Mouse (Mus musculus) WW6 (cell line): Measurements from ENCODE around the gene Csf2rb2.
"Not testable (repeated sequence)": the region's sequence is repeated elsewhere in the genome, so short reads cannot be mapped to it uniquely, and the experiment has no call there.

Experiments
- DNase-seq: peaks from one replicate; pipeline ENCODE4 v3.0.0-alpha.2; 2013; ENCODE audit warnings: low read depth, low spot score

Csf2rb2 gene

DNA sequence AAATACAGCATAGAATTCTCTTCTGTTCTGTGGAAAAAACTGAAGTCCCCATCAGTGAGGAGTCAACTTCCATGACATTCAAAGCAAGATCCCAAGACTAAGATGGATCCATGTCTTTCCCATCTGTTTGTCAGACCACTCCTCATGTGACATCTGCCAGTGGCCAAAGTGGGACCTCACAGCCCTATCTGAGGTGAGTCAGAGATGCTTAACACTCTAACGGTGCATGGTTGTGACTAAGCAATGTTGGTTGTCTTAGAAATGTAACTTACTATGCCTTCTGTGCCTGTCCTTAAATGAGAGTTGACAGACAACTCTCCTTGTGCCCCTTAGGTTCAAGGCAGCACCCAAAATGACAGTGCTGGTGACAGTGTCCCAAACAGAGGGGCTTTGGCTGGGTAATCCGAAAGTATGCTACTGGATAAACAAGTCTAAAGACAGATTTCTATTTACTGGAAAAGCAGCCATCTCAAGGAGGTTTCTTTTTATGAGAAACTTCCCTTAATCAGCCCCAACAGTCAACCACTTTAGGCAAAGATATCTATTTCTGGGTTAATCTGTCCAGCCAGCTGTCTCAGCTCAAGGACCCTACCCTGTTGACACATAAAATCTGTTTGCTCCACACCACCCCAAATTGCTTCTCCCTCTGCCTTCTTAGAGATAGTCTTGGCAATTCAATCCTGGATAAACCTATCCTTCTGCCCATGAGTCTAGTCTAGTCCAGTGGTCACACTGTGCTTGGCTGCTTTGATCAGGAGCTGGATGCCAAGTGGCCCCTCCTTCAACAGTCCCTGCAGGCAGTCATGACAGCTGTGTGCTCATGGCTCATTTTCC is 13.0 kb upstream of the Csf2rb2 start:
- not testable (repeated sequence) for DNase-seq

DNA sequence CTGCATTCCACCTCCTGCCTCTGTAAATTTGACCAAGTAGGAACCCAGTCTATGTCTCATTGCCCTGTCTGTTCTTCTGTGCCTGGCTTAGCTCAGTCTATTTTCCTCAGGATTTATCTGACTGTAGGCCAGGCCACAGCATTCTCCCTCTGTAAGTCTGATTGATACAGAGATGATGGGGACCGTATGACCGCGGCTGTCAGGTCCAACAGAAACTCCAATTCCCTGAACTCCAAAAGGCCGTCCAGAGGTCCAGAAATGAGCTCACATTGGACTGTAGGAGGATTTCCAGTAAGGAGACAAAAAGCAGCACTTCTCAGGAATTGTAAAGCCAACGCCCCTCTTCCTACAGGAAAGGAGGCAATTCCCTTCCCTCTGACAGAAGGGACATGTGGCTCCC is 8.1 kb upstream of the Csf2rb2 start:
- DNase-seq, result not testable (repeated sequence)

DNA sequence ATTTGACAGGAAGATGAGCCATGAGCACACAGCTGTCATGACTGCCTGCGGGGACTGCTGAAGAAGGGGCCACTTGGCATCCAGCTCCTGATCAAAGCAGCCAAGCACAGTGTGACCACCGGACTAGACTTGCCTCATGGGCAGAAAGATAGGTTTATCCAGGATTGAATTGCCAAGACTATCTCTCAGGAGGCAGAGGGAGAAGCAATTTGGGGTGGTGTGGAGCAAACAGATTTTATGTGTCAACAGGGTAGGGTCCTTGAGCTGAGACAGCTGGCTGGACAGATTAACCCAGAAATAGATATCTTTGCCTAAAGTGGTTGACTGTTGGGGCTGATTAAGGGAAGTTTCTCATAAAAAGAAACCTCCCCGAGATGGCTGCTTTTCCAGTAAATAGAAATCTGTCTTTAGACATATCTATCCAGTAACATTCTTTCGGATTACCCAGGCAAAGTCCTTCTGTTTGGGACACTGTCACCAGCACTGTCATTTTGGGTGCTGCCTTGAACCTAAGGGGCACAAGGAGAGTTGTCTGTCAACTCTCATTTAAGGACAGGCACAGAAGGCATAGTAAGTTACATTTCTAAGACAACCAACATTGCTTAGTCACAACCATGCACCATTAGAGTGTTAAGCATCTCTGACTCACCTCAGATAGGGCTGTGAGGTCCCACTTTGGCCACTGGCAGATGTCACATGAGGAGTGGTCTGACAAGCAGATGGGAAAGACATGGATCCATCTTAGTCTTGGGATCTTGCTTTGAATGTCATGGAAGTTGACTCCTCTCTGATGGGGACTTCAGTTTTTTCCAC is 7.1 kb upstream of the Csf2rb2 start:
- DNase-seq, result not testable (repeated sequence)

DNA sequence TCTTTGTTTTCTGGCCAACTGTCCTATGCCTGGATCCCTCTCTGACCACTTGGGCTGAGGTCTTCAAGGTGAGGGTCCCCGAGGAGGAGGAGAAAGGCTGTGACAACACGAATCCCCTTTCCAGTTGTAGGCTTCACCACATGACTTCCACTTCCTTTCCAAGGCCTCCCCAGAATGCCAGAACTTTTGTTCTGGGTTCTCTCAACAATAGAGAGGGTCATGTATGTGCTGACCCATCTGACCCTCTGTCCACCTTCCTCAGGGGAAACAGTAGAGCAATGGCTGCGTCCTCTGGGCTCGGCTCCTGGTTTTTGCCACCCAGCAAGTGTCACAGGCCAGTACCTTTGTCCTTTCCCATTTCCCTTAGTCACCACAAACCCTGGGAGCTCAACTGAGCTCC is 5.5 kb upstream of the Csf2rb2 start:
- DNase-seq, result no peak

DNA sequence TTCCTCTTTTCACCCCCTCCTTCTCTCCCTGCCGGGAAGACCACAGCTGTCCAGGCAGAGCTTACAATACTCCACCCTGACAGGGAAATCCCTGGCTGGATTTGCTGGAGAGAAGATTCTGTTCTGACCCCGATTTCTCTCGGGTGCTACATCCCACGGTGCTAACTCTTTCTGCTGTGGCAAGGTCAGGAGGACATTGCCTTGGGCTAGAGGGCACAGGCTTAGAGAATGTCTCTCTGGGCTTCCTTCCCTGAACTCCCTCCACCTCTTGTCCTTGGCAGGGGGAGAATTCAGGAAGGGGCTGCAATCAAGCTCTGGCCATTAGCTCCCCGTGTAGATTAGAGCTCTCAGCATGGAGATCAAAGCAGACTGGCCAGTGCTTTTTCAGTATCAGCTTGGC is 4.3 kb upstream of the Csf2rb2 start:
- DNase-seq, result no peak

DNA sequence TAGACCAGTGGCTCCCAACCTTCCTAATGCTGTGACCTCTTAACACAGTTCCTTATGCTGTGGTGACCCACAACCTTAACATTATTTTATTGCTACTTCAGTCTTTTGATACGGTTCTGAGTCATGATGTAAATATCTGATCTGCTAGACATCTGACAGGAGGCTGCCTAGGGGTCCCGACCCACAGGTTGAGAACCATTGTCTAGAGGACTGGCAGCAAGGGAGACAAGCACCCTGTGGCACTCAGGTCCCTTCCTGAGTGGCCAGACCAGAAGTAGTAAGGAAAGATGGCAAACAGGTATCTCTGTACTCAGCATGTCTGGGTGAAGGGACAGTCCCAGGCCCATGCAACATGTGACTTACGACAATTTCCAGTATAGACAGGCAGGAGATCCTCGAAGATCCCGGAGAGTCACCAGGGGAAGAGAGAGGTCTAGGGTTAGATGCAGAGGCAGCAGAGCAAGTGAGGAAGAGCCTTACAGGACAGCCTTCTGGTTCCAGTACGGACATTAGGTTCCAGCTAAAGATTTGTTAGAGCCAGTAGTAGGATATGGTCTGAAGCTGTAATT is 1.8 kb downstream of the Csf2rb2 start:
- no peak for DNase-seq

DNA sequence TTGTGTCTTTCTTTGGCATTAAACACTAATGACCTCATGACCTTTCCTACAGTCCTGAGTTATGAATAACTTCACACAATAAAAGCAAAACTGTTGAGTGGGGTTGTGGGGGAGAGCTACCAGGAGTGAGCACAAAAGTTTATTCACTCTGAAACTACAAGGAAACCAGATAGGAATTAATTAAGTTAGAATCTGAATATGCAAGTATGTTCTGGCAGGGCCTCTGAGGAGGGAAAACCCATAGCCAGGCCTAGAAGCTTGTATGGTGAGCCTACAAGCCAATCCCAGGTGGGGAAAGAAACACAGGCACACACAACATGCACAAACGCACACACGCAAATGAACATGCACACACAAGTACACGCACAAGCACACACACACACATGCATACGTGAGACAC is 2.8 kb downstream of the Csf2rb2 start:
- no peak for DNase-seq

DNA sequence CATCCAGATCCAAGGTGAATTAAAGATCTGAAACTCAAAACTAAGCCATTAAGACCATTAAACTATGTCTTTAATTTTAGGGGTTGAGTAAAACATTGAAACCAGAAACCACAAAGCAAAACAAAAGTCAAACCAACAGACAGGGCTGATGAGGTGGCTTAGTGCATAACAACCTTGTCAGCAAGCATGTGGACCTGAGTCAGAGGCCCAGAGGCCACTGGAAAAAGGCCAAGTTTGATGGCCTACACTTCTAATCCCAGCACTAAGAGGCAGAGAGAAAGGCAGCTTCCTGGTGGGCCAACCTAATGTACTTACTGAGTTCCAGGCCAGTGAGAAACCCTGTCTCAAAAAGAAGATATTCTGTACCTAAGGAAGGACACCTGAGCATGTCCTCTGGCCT is 4.7 kb downstream of the Csf2rb2 start:
- DNase-seq, result no peak

DNA sequence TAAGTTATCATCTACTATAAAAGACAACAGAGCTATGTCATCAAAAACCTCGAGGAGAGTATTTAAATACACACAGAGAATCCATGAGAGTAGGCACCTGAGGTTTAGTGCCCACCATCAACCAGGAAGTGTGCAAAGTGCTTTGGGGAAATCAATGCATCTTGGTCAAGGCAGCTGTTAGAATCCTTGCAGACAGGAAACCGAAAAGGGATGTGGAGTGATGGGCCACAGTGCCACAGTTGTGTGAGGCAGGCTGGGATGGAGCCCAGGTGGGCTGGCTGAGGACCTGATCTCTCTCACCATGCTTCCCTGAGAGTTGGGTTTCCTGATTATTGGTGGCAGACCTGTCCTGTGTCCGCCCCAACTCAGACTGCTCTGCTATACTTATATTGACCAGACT is 5.9 kb downstream of the Csf2rb2 start:
- DNase-seq, result no peak

DNA sequence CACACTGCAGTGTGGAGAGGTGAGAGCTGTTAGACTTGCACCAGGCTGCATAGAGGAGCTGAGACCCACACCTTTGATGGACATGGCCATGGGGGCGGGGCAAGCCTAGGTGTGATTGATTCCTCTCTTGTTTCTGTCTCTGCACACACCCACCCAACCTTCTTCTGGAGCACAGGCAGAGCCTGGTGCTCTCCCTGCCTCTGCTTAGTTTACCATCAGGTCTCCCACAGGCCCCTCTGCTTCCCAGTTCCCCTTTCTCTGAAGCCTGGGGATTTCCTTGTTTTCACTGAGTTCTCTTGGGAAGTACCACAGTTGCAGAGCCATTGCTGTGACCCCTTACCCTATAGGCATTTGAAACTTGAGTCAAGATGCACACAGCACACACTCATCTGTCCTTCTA is 7.0 kb downstream of the Csf2rb2 start:
- no peak for DNase-seq

DNA sequence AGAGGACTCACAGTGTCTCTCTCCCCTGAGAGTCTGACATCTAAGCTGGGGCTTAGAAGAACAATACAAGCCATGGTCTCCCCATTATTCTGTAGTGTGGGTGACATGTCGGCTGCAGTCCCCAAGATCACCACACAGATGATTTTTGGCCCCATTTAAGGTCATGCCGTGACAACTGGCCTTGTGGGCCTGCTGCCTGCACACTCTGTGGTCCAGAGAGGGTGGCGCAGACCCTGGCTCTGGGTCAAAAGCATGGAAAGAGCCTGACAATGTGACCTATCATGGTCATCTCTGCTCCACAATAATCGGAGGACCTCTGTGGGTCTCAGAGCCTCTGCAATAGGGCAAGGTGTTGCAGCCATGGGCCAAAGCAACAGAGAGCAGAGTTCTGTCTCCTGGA is 11.8 kb downstream of the Csf2rb2 start:
- no peak for DNase-seq

DNA sequence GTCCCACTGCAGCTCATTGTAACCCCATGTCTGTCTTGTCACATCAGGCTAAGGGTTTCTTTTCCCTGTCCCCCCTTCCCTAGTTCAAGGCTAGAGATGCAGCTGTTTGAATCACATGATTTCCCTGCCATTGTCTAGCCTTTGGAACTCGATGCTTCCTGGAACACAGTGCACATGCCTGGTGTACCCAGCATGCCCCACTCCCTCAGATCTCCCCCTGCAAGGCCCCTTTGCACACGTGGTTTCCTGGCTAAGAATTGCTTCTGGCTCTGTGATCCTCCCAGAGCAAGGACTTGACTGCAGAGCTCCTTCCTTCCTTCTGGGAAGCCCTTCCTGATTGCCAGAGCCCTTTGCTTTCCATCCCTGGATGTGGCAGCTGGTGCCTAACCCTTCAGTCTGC is 12.3 kb downstream of the Csf2rb2 start:
- DNase-seq, result not testable (repeated sequence)

DNA sequence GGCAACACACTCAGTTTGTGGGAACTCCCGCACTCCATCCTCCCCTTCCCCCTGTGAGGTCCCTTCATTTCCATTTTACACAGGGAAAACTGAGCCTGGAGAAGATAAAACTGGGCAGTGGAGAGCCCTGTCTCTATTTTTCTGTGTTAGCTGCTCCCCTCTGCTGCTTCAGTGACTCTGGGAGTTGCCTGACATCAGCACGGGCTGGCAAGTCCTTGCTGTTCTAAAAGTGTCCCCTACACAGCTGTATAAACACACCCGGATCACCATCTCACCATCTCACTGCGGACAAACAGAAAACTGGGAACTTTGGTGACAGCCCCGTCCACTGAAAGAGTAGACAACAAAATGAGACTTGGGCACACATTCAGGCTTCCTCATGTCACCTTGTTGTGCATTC is 15.7 kb downstream of the Csf2rb2 start:
- not testable (repeated sequence) for DNase-seq

DNA sequence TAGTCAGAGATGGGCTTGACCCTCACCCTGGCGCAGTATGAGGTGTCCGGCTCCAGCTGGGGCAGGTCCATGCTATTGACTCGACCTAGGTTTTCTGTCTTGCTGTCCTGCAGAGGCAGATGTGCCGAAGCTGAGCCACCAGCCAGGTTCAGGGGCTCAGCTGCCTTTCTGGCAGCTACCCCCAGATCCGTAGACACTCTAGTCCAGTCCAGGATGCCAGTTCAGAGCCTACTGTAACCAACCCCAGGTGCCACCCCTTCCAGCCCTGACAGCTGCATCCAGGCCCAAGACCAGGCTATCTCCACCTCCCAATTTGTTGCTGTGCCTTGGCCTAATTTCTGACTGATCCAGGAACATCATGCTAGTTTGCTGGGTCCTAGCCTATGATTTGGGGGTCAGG is 17.6 kb downstream of the Csf2rb2 start:
- DNase-seq, result no peak

DNA sequence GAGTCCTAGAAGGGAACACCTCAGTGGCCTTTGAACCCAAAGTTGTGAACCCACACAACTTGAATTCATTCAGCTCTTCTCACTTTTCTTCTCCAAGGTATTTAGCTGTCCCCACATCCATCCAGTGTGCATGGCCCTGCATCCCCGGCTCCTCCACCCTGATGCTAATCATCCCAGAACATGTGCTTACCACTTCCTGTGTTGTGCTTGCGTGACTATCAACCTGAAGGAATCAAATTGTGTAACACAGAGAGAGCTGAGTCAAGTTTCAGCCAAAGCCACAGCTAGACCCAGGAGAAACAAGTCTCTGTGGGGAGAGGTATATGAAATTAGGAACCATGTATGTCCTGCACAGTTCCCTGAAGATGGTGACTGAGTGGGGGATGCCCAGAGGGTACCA is 27.2 kb downstream of the Csf2rb2 start:
- no peak for DNase-seq

DNA sequence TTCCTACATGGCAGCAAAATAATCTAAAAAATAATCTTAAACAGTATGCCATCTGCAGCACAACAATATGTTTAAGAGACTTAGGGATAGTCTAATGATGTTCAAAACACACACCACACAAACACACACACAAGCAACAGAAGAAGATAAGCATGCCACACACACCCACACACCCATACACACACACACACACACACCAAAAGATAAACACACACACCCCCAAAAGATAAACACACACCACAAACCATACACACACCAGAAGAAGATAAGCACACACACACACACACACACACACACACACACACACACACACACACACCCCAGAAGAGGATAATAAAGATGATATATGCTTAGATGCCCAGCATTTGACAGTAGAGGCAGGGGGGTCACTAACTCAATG is 34.3 kb downstream of the Csf2rb2 start:
- DNase-seq, result no peak

DNA sequence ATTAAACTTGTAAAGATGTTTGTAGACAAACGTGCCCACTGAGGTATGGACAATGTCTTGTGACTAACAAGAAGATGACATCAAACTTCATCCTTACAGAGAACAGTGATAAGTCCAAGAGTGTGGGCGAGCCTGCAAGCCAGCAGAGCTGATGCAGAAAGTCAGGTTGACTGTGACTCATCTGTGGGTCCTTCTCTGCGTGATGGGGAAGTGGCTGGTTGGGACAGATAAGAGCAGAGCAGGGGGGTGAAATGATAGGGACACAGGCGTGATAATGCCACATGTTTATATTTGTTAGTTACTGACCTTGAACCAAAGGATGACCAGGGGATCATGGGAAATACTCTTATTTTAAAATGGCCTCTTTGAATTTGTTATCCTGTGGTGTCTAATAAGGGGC is 37.7 kb downstream of the Csf2rb2 start:
- no peak for DNase-seq

DNA sequence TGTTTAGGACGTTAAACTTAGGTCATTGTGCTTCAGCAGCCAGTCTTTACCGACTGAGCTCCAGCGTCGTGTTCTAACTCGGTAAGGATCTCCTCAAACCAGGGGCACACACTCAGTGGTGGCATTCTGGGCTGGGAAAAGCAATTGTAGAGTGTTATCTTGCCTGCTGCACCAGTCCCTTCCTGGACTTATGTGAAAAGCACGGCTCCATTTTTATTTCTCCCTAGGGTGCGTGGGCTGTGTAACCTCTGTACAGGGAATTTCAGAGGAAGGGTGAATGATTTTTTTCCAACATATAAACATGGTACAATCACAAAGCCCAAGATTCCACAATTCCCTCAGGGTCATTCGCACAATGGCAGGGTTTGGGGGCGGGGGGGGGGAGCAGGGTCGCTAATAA is 38.1 kb downstream of the Csf2rb2 start:
- no peak for DNase-seq

DNA sequence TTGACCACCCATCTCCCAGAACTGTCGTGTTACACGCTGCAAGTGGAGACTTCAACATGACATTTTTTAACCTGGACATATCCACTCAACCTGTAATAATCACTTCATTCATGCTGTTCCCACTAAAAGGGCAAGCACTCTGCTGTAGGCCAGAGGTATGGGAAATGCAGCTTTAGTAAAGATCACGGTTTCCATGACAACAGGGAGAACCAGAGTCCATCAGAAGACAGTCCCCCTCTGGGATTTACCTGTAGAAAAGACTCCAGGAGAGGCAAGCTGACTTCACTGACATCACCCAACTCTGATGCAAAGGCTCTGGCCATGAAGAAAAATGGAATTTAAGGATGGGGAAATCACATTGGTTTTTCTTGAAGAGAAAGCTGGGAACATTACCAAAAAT is 42.2 kb downstream of the Csf2rb2 start:
- DNase-seq, result no peak

DNA sequence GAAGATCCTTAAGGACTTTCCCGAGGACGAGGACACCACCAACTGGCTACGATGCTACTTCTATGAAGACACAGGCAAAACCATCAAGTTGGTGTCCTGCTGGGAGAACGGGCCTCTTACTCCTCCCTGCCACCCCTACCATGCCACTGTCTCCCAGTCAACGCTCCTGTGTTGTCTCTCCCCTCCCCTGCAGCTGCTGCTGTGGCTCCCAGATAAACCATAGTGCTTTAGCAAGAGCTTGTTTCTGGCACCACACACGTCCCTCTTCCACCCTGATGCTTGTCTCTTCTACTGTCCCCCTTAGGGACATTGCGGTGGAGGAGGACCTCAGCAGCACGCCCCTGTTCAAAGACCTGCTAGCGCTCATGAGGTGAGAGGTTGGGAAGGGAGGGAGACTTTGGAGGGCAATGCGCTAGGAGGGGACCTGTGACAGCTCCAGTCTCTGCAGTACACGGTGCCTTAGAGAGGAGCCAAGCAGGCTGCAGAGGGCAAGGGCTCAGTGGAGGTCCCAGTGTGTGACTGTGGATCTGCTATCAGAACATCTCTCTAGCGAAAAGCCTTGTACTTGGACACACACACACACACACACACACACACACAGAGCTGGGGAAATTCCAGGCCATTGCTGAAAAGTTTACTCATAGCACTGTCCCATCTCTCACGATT is 44.7 kb downstream of the Csf2rb2 start:
- DNase-seq, result no peak

DNA sequence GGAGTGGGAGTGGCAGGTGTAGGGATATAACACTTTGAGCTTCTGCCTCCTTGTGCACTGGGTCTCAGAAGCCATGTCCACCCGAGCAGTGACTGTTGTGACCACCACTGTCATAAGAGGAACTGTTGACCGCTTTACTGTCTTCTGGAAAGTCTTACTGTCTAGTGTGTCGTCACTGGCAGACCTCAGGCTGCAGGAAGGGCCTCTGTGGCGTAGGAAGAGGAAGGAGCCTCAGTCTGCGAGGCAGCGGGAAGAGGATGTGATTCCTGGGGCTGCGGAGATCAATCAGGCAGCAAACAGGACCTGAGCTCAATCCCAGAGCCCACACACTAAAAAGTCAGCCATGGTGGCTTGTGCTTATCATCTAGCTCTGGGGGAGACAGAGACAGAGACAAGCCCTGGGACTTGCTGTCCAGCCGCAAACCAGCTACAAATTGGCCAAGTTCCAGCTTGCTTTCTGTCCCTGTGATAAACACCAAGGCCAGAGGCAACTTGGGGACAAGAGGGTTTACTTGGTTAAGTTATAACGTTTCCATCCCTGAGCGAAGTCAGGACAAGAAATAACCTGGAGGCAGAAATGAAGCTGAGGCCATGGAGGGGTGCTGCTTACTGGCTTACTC is 47.2 kb downstream of the Csf2rb2 start:
- no peak for DNase-seq
